Mouse (Mus musculus): ENCODE results near the gene Fcho1. TPM values are rescaled to one million over a fixed set of nuclear protein-coding genes. Genes with fewer than 3 reads are reported as not detected.

The Fcho1 gene
- total RNA-seq, 1 experiment: 21.9 TPM

GRCm38 (mm10) chr8:71678216-71678615, 47.3 kb downstream of the Fcho1 start:
- H3K4me1 ChIP-seq (ENCODE audit: control insufficient read depth in 2 of 2, insufficient read depth in 2 of 2, low read length in 2 of 2, poor library complexity in 1 of 2): peaks cover 4 to 25% of the 10 kb centered on the region in 2 experiments; a peak in 2 of 4 replicates
- in situ Hi-C loops (cut with MboI; ENCODE audit: low sequenced_read_pairs in 2 of 2, unreplicated experiment in 2 of 2): no loop called here
- H3K27ac ChIP-seq (ENCODE audit: insufficient read depth, low read depth, low read length, poor library complexity, severe bottlenecking): no peak overlapping the region
- TF ChIP-seq HCFC1 (IDR thresholded peaks at IDR 0.05; ENCODE audit: borderline replicate concordance, insufficient read depth, low read length) (no peak), ZC3H11A (IDR thresholded peaks at IDR 0.05; ENCODE audit: borderline replicate concordance, low read depth, low read length) (no peak), CHD2 (IDR thresholded peaks at IDR 0.05; ENCODE audit: low read depth, low read length) (no peak), MAFK (IDR thresholded peaks at IDR 0.05; ENCODE audit: insufficient read depth, low read depth, low read length) (no peak), ZNF384 (IDR thresholded peaks at IDR 0.05; ENCODE audit: low read depth, low read length) (no peak)
- H3K4me3 ChIP-seq (ENCODE audit: insufficient read depth in 1 of 2, low read depth in 1 of 2, low read length in 2 of 2, poor library complexity in 1 of 2, severe bottlenecking in 1 of 2): no peak overlapping the region
- H3K9ac ChIP-seq (ENCODE audit: insufficient read depth, low read depth, low read length, poor library complexity, severe bottlenecking): no peak overlapping the region
- H3K36me3 ChIP-seq (ENCODE audit: control insufficient read depth, insufficient read depth, low read length, poor library complexity, severe bottlenecking): peaks cover 8% of the 10 kb centered on the region
- no peak for DNase-seq (ENCODE audit: low read depth, low spot score)
- H3K9me3 ChIP-seq (ENCODE audit: control insufficient read depth, insufficient read depth, low read depth, low read length): no peaks in the 10 kb centered on the region

DNA sequence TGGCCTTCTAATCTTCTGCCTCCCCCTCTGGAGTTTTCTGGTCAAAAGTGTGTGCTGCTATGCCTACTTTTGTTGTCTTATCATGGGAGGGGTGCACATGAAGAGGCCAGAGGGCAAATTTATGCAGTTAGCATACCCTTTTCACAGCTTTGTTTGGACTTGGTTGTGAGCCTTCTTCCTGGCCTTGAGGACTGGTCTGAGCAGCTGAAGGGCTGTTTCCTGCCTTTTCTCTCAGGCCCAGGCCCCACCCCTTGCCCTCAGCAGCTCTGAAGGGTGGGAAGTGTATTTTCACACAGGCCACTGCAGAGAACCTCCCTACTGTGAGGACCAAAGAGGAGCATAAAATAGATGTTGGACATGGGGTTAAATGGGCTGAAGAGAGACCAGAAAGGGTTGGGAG, 48.0 kb downstream of the Fcho1 start:
- peaks cover 4% of the 10 kb centered on the region for H3K36me3 ChIP-seq (ENCODE audit: control insufficient read depth, insufficient read depth, low read length, poor library complexity, severe bottlenecking)
- H3K9me3 ChIP-seq (ENCODE audit: control insufficient read depth, insufficient read depth, low read depth, low read length): no peaks in the 10 kb centered on the region
- no peak overlapping the region for H3K9ac ChIP-seq (ENCODE audit: insufficient read depth, low read depth, low read length, poor library complexity, severe bottlenecking)
- in situ Hi-C loops (cut with MboI; ENCODE audit: low sequenced_read_pairs in 2 of 2, unreplicated experiment in 2 of 2): no loop called here
- no peak overlapping the region; the same call in 1 of the 2 replicates for H3K27ac ChIP-seq (ENCODE audit: insufficient read depth, low read depth, low read length, poor library complexity, severe bottlenecking)
- 0 out of 4 replicates have a peak overlapping the region, but pooled peaks of 1 of the 2 experiments have one; percentile 84 for H3K4me3 ChIP-seq (ENCODE audit: insufficient read depth in 1 of 2, low read depth in 1 of 2, low read length in 2 of 2, poor library complexity in 1 of 2, severe bottlenecking in 1 of 2)
- TF ChIP-seq CHD2 (IDR thresholded peaks at IDR 0.05; ENCODE audit: low read depth, low read length): no peak
- TF ChIP-seq ZC3H11A (IDR thresholded peaks at IDR 0.05; ENCODE audit: borderline replicate concordance, low read depth, low read length): no peak
- no peak for TF ChIP-seq MAFK (IDR thresholded peaks at IDR 0.05; ENCODE audit: insufficient read depth, low read depth, low read length)
- H3K4me1 ChIP-seq (ENCODE audit: control insufficient read depth in 2 of 2, insufficient read depth in 2 of 2, low read length in 2 of 2, poor library complexity in 1 of 2): peaks cover 4 to 30% of the 10 kb centered on the region in 2 experiments; a peak in 2 of 4 replicates
- no peak for DNase-seq (ENCODE audit: low read depth, low spot score)

DNA sequence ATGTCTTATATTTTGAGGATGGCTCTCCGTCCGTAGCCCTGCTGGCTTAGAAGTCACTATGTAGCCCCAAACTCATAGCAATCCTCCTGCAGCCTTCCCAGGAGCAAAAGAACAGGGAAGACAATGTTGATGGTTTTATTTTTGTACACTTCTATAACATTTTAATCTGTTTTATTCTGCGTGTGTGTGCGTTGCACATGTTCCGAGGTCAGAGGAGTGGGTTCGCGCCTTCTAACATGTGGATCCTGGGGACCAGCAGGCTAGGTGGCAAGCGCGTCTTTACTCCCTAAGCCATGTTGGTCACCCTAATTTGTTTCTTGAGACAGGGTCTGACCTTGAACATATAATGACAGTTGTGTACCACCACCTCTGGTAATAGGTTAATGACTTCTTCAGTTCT, 48.7 kb downstream of the Fcho1 start:
- in situ Hi-C loops (cut with MboI; ENCODE audit: low sequenced_read_pairs in 2 of 2, unreplicated experiment in 2 of 2): no loop called here
- DNase-seq (ENCODE audit: low read depth, low spot score): no peak
- Histone ChIP-seq H3K4me3 (ENCODE audit: insufficient read depth in 1 of 2, low read depth in 1 of 2, low read length in 2 of 2, poor library complexity in 1 of 2, severe bottlenecking in 1 of 2) (peak overlapping the region; percentile 84), H3K9ac (ENCODE audit: insufficient read depth, low read depth, low read length, poor library complexity, severe bottlenecking) (peak overlapping the region; percentile 33; the same call in 1 of the 2 replicates), H3K27ac (ENCODE audit: insufficient read depth, low read depth, low read length, poor library complexity, severe bottlenecking) (peak overlapping the region; percentile 81; the same call in 1 of the 2 replicates), H3K4me1 (ENCODE audit: control insufficient read depth in 2 of 2, insufficient read depth in 2 of 2, low read length in 2 of 2, poor library complexity in 1 of 2) (peaks cover 4 to 30% of the 10 kb centered on the region in 2 experiments; a peak in 2 of 4 replicates), H3K9me3 (ENCODE audit: control insufficient read depth, insufficient read depth, low read depth, low read length) (no peaks in the 10 kb centered on the region), H3K36me3 (ENCODE audit: control insufficient read depth, insufficient read depth, low read length, poor library complexity, severe bottlenecking) (peaks cover 3% of the 10 kb centered on the region; the same call in 1 of the 2 replicates)
- TF ChIP-seq ZNF384 (IDR thresholded peaks at IDR 0.05; ENCODE audit: low read depth, low read length): no peak
- no peak for TF ChIP-seq MAFK (IDR thresholded peaks at IDR 0.05; ENCODE audit: insufficient read depth, low read depth, low read length)
- TF ChIP-seq CHD2 (IDR thresholded peaks at IDR 0.05; ENCODE audit: low read depth, low read length): no peak
- TF ChIP-seq ZC3H11A (IDR thresholded peaks at IDR 0.05; ENCODE audit: borderline replicate concordance, low read depth, low read length): no peak
- TF ChIP-seq HCFC1 (IDR thresholded peaks at IDR 0.05; ENCODE audit: borderline replicate concordance, insufficient read depth, low read length): no peak

DNA sequence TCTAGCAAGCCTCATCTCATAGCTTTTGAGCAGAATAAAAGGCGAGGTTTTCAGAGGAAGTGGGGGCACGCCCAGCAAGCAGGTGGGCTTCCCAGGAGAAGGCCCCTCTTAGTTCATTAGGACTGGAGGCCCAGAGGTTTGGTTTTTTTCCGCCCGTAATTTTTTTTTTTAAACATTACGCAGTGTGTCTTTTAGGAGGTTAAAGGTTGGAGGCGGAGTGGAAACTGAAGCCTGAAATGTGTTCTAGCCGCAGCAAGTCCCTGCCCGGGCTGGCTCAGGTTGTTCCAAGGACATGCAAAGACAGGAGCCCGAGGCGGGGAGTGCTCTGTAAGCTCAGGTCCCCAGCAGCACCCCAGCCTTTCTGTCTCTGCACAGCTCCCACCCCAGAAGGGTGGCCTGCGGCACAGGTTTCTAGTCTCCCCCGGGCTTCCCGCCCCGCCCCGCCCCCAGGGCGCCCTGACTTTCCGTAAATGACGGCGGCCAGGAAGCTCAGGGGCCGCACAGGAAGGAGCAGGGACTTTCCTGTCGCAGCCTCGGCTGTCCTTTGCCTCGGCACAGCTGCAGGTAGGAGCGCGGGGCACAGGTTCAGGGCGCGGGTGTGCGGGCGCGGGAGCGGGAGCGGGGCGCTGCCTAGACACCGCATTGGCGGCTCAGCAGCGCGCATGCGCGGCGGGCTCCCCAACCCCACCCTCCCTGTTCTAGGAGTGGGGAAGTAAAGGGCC, 49.3 kb downstream of the Fcho1 start, which contains the start of gene Jak3:
Gene Jak3, plus strand, starts transcription at position 277 of the 722 bp plus-strand sequence.
- peaks cover 4 to 28% of the 10 kb centered on the region in 2 experiments; a peak in 2 of 4 replicates for H3K4me1 ChIP-seq (ENCODE audit: control insufficient read depth in 2 of 2, insufficient read depth in 2 of 2, low read length in 2 of 2, poor library complexity in 1 of 2)
- peak within 1 kb of the TSS; percentile 81 for H3K27ac ChIP-seq (ENCODE audit: insufficient read depth, low read depth, low read length, poor library complexity, severe bottlenecking)
- no peaks in the 10 kb centered on the region for H3K9me3 ChIP-seq (ENCODE audit: control insufficient read depth, insufficient read depth, low read depth, low read length)
- peak within 1 kb of the TSS; percentile 84 for H3K4me3 ChIP-seq (ENCODE audit: insufficient read depth in 1 of 2, low read depth in 1 of 2, low read length in 2 of 2, poor library complexity in 1 of 2, severe bottlenecking in 1 of 2)
- peaks cover 3% of the 10 kb centered on the region; the same call in 1 of the 2 replicates for H3K36me3 ChIP-seq (ENCODE audit: control insufficient read depth, insufficient read depth, low read length, poor library complexity, severe bottlenecking)
- in situ Hi-C loops (cut with MboI; ENCODE audit: low sequenced_read_pairs in 2 of 2, unreplicated experiment in 2 of 2): no loop called here
- peak within 1 kb of the TSS; percentile 79 for H3K9ac ChIP-seq (ENCODE audit: insufficient read depth, low read depth, low read length, poor library complexity, severe bottlenecking)
- DNase-seq (ENCODE audit: low read depth, low spot score): no peak
- no peak for TF ChIP-seq CHD2 (IDR thresholded peaks at IDR 0.05; ENCODE audit: low read depth, low read length)
- peak; percentile 55 for TF ChIP-seq ZNF384 (IDR thresholded peaks at IDR 0.05; ENCODE audit: low read depth, low read length)

Measured in ES-E14 (cell line).